Mouse (Mus musculus) megakaryocyte, embryonic 14.5 days (primary cell): Measurements from ENCODE around the gene Katnbl1.

Experiments
- FLI1 ChIP-seq: IDR thresholded peaks from 2 replicates; pipeline ENCODE4 v1.6.1; 2012; ENCODE audit warnings: low read length, inconsistent platforms, mixed read lengths
- GATA1 ChIP-seq: IDR thresholded peaks from 3 replicates; pipeline ENCODE4 v1.6.1; 2012; ENCODE audit warnings: mixed read lengths, low read length, inconsistent platforms, borderline replicate concordance

DNA sequence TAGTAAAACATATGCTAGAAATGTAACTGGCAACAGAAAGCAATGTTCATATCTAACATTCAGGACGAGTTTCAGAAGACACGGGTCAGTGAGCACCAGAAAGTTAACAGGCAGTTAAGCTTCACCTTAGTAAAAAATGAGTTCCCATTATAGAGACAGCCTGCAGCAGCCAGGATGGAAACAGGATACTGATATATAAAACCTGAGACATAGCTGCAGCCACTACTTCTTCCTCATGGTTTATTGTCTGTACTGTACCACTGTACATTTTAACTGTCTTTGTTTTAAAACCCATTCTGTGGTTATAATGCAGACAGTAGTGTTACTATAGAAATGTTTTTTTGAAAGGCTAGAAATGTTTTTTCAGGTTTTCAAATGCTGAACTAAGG lies 18.2 kb upstream of the Katnbl1 start:
- TF ChIP-seq GATA1 (no peak), FLI1 (no peak)
